Comparison of ENCODE assay signal across 12 mouse cellular contexts in genomic region chr12:26877691-26878121, GRCm38 (mm10).
A peak's percentile ranks its signal among the peaks of the same experiment; 100 is the strongest.
DNase-seq lines count a peak whose midpoint lies in the region; ATAC-seq lines count a peak whose summit lies in the region.
"Had no signal": no experiment of that assay in that cellular context is flagged by ENCODE, and none has a peak within 500 bp of the region (broad histone marks: within the 10 kb centered on the region; RNA-seq: fewer than 3 reads in every experiment).

No protein-coding gene starts in this region.

- H3K27me3 ChIP-seq in forebrain, embryonic 14.5 days (replicated peaks; ENCODE audit: control insufficient read depth, insufficient read depth, low read length): no peaks in the 10 kb centered on the region
- H3K27me3 ChIP-seq in hindbrain, embryonic 16.5 days (replicated peaks; ENCODE audit: control insufficient read depth, insufficient read depth, low read length): no peaks in the 10 kb centered on the region
- no peaks in the 10 kb centered on the region for H3K27me3 ChIP-seq in neural tube, embryonic 15.5 days (replicated peaks)
- H3K27me3 ChIP-seq: limb, embryonic 12.5 days had no signal

- no peak overlapping the region for H3K4me3 ChIP-seq in forebrain, embryonic 14.5 days (ENCODE audit: low read depth, low read length)
- no peak overlapping the region for H3K4me3 ChIP-seq in hindbrain, embryonic 16.5 days (ENCODE audit: low read length)
- H3K4me3 ChIP-seq in neural tube, embryonic 15.5 days (replicated peaks): no peak overlapping the region
- H3K4me3 ChIP-seq: limb, embryonic 12.5 days had no signal

- H3K9ac ChIP-seq in forebrain, embryonic 14.5 days (ENCODE audit: low read length): peak overlapping the region; percentile 40
- 0 out of 2 replicates have a peak overlapping the region, but pooled peaks have one; percentile 6 for H3K9ac ChIP-seq in hindbrain, embryonic 16.5 days (ENCODE audit: low read depth, low read length)
- H3K9ac ChIP-seq in neural tube, embryonic 15.5 days (replicated peaks): no peak overlapping the region
- H3K9ac ChIP-seq: limb, embryonic 12.5 days; lung, embryonic 14.5 days had no signal

- 1% methylated on average over 2 of the region's 2 CpGs for WGBS in forebrain, embryonic 14.5 days
- WGBS in hindbrain, embryonic 16.5 days: 13% methylated on average over 2 of the region's 2 CpGs
- WGBS in neural tube, embryonic 15.5 days: 16% methylated on average over 2 of the region's 2 CpGs

- H3K4me2 ChIP-seq in forebrain, embryonic 14.5 days (ENCODE audit: low read length): no peak overlapping the region; the same call in 1 of the 2 replicates
- H3K4me2 ChIP-seq in hindbrain, embryonic 16.5 days (ENCODE audit: low read length): no peak overlapping the region
- no peak overlapping the region for H3K4me2 ChIP-seq in neural tube, embryonic 15.5 days
- H3K4me2 ChIP-seq: limb, embryonic 12.5 days; lung, embryonic 14.5 days had no signal

- peak overlapping the region; percentile 95 for H3K27ac ChIP-seq in forebrain, embryonic 14.5 days (ENCODE audit: low read depth, low read length)
- H3K27ac ChIP-seq in hindbrain, embryonic 16.5 days (ENCODE audit: low read depth, low read length): peak overlapping the region; percentile 55; the same call in 1 of the 2 replicates
- H3K27ac ChIP-seq in neural tube, embryonic 15.5 days (replicated peaks): peak overlapping the region; percentile 30; the same call in 1 of the 2 replicates
- H3K27ac ChIP-seq: limb, embryonic 12.5 days had no signal

- no peaks in the 10 kb centered on the region for H3K36me3 ChIP-seq in forebrain, embryonic 14.5 days (ENCODE audit: control insufficient read depth, insufficient read depth, low read length)
- no peaks in the 10 kb centered on the region for H3K36me3 ChIP-seq in hindbrain, embryonic 16.5 days (ENCODE audit: control insufficient read depth, insufficient read depth, low read length)
- H3K36me3 ChIP-seq in neural tube, embryonic 15.5 days: no peaks in the 10 kb centered on the region
- H3K36me3 ChIP-seq: limb, embryonic 12.5 days had no signal

- no peaks in the 10 kb centered on the region for H3K9me3 ChIP-seq in forebrain, embryonic 14.5 days (replicated peaks; ENCODE audit: control insufficient read depth, low read length)
- no peaks in the 10 kb centered on the region for H3K9me3 ChIP-seq in hindbrain, embryonic 16.5 days (ENCODE audit: control insufficient read depth, low read length)
- H3K9me3 ChIP-seq in neural tube, embryonic 15.5 days (replicated peaks): no peaks in the 10 kb centered on the region
- H3K9me3 ChIP-seq: limb, embryonic 12.5 days had no signal

- DNase-seq in layer of hippocampus, postnatal 10 days (ENCODE audit: low spot score in 2 of 2): peak; percentile 12 to 30
- no peak for DNase-seq in layer of hippocampus, adult 9-10 months (ENCODE audit: low spot score)
- peak; percentile 96 for DNase-seq in forebrain, embryonic 14.5 days (ENCODE audit: low spot score)
- no peak for DNase-seq in ovary, postnatal 36 days (ENCODE audit: low spot score)
- no peak for DNase-seq in B cell, adult 2 months
- DNase-seq: gastrocnemius, postnatal 36 days; heart, postnatal 36 days; lung, embryonic 14.5 days; thymus, adult 18-20 months had no signal

- peaks cover 20% of the 10 kb centered on the region for H3K4me1 ChIP-seq in forebrain, embryonic 14.5 days (ENCODE audit: control insufficient read depth, insufficient read depth, low read length)
- peaks cover 5% of the 10 kb centered on the region for H3K4me1 ChIP-seq in hindbrain, embryonic 16.5 days (ENCODE audit: control insufficient read depth, insufficient read depth, low read depth, low read length)
- H3K4me1 ChIP-seq in neural tube, embryonic 15.5 days: peaks cover 11% of the 10 kb centered on the region

- peak; percentile 98 for ATAC-seq in forebrain, embryonic 14.5 days
- ATAC-seq in hindbrain, embryonic 16.5 days: peak; percentile 76
- peak; percentile 77 for ATAC-seq in neural tube, embryonic 15.5 days (ENCODE audit: low FRiP score)

Comparison
In these comparisons a context has a peak if more than half of its experiments do, and no peak if none do; other contexts are left out.
1. DNase-seq: peak in layer of hippocampus, postnatal 10 days (2 of 2) and forebrain, embryonic 14.5 days (single experiment); none in layer of hippocampus, adult 9-10 months (single experiment), ovary, postnatal 36 days (single experiment) and B cell, adult 2 months (0 of 2).
2. H3K27ac ChIP-seq: peak in every context shown above with its lines; median percentile 95 in forebrain, embryonic 14.5 days; 55 in hindbrain, embryonic 16.5 days; 30 in neural tube, embryonic 15.5 days.
3. Peak in every context shown above with its lines, with median percentiles within 50 percentile points of each other: ATAC-seq.